Comparison of ENCODE assay signal across 9 mouse cellular contexts in the genomic region with DNA sequence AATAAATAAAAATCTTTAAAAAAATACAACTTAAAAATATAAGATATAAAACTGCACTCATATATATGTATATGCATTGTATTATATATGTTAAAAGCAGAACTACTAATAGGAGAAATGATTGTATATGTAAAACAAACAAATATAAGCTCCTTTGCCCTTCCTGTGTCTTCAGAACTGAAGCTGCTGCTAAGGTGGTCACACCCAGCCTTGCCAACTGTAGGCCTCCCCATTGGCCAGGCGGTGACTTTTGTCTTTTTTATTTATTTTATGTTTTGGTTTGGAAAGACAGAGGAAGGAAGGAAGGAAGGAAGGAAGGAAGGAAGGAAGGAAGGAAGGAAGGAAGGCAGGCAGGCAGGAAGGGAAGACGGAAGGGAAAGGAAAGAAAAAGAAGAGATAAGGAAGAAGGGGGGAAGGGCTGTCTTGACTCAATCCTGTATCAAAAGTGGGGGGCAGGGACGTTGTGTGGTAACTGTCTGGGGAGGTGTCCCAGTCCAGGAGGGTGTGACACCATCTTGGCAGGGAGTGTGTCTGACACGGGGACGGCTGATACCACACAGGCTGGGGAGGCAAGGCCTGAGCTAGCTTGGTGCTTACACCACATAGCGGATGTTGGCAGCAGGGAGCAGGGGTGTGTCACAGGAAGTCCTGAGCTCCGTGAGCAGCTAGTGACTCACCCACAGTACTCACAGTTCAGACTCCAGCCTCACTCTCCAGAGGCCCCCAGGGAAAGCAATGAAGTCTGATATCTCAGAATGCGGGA. TPM values are rescaled to one million over a fixed set of nuclear protein-coding genes. Genes with fewer than 3 reads are reported as not detected.
A peak's percentile ranks its signal among the peaks of the same experiment; 100 is the strongest.
DNase-seq lines count a peak whose midpoint lies in the region; ATAC-seq lines count a peak whose summit lies in the region.
"Had no signal": no experiment of that assay in that cellular context is flagged by ENCODE, and none has a peak within 500 bp of the region (broad histone marks: within the 10 kb centered on the region; RNA-seq: fewer than 3 reads in every experiment).

No protein-coding gene starts in this region.

- no peaks in the 10 kb centered on the region for H3K27me3 ChIP-seq in kidney, embryonic 16.5 days (ENCODE audit: insufficient read depth, low read length)
- H3K27me3 ChIP-seq: limb, embryonic 12.5 days had no signal

- H3K79me2 ChIP-seq in macrophage (ENCODE audit: inconsistent target) = no peaks in the 10 kb centered on the region

- peaks cover 3% of the 10 kb centered on the region; the same call in 1 of the 2 replicates for H3K9me3 ChIP-seq in kidney, embryonic 16.5 days (ENCODE audit: low read length)
- H3K9me3 ChIP-seq: limb, embryonic 12.5 days had no signal

- peak; percentile 90 for DNase-seq in ES-CJ7 (ENCODE audit: low read depth, low spot score)
- DNase-seq in adrenal gland, postnatal 14 days = peak; percentile 92
- DNase-seq in heart, adult 18-20 months = peak; percentile 89 to 96
- peak; percentile 86 for DNase-seq in thymus, postnatal 25 days
- no peak for DNase-seq in retina, postnatal 1 day
- DNase-seq in frontal cortex, postnatal 10 days (ENCODE audit: low spot score in 2 of 2) = no peak

- peaks cover 8% of the 10 kb centered on the region for H3K4me1 ChIP-seq in kidney, embryonic 16.5 days (ENCODE audit: insufficient read depth, low read length)

- no peaks in the 10 kb centered on the region for H3K36me3 ChIP-seq in kidney, embryonic 16.5 days (ENCODE audit: insufficient read depth, low read length)
- no peaks in the 10 kb centered on the region for H3K36me3 ChIP-seq in macrophage (ENCODE audit: inconsistent target)
- H3K36me3 ChIP-seq: limb, embryonic 12.5 days had no signal

- peak; percentile 90 for ATAC-seq in kidney, embryonic 16.5 days (ENCODE audit: low FRiP score, low TSS enrichment)

- WGBS in kidney, embryonic 16.5 days = 38% methylated on average over 8 of the region's 8 CpGs
- WGBS in macrophage (ENCODE audit: missing documents) = 10% methylated on average over 7 of the region's 8 CpGs

- no peak overlapping the region for H3K4me2 ChIP-seq in kidney, embryonic 16.5 days (replicated peaks; ENCODE audit: low read depth, low read length)
- H3K4me2 ChIP-seq: limb, embryonic 12.5 days had no signal

- H3K9ac ChIP-seq in kidney, embryonic 16.5 days (replicated peaks; ENCODE audit: low read length) = no peak overlapping the region
- H3K9ac ChIP-seq: limb, embryonic 12.5 days had no signal

- H3K4me3 ChIP-seq in kidney, embryonic 16.5 days (ENCODE audit: low read length) = no peak overlapping the region
- no peak overlapping the region for H3K4me3 ChIP-seq in macrophage (ENCODE audit: inconsistent target)
- H3K4me3 ChIP-seq: limb, embryonic 12.5 days had no signal

- peak overlapping the region; percentile 63; the same call in 1 of the 2 replicates for H3K27ac ChIP-seq in kidney, embryonic 16.5 days (ENCODE audit: low read length)
- peak overlapping the region; percentile 84 for H3K27ac ChIP-seq in macrophage
- H3K27ac ChIP-seq: limb, embryonic 12.5 days had no signal

RNA-seq across cellular contexts. Expression of a gene that starts 13.9 kb away (rescaled TPM):
- total RNA-seq in adrenal gland, postnatal 14 days (2021) = 2,967 and 3,254 TPM in 2 replicates
- 1,000 to 10,000 TPM in 1 of 2 experiments, 100 to 1,000 TPM in 1; 875 to 1,008 TPM for total RNA-seq in heart, adult 18-20 months (2021)
- 12,646 and 13,929 TPM in 2 replicates for polyA plus RNA-seq in kidney, embryonic 16.5 days (2015; fragmentation: Nextera tagmentation; extraction: Ambion mirVana)
- 1,000 to 10,000 TPM in 20 of 26 experiments, 100 to 1,000 TPM in 6; 611 to 2,451 (median 1,466) TPM for total RNA-seq in macrophage (2018; cell fraction: chromatin; rRNA removed)
- total RNA-seq in macrophage (2018; cell fraction: cytosol; rRNA removed) = over 10,000 TPM in 12 of 26 experiments, 1,000 to 10,000 TPM in 14; 5,675 to 13,626 (median 9,300) TPM
- total RNA-seq in macrophage (2018; cell fraction: nucleus; rRNA removed) = over 10,000 TPM in 1 of 26 experiments, 1,000 to 10,000 TPM in 25; 1,921 to 11,492 (median 4,963) TPM
- 4,180 to 7,540 TPM (median 4,195 TPM) in 3 replicates for polyA plus RNA-seq in macrophage (2018)

RNA-seq across cellular contexts. Expression of a gene that starts 25.3 kb away (rescaled TPM):
- 11.8 and 12.0 TPM in 2 replicates for total RNA-seq in adrenal gland, postnatal 14 days (2021)
- 1 to 10 TPM; 4.6 to 4.7 TPM for total RNA-seq in heart, adult 18-20 months (2021)
- polyA plus RNA-seq in kidney, embryonic 16.5 days (2015; fragmentation: Nextera tagmentation; extraction: Ambion mirVana) = 14.0 and 17.2 TPM in 2 replicates
- total RNA-seq in macrophage (2018; cell fraction: chromatin; rRNA removed) = 10 to 100 TPM in 24 of 26 experiments, 1 to 10 TPM in 2; 9.3 to 53.0 (median 32.1) TPM
- 1 to 10 TPM; 2.2 to 8.0 (median 5.6) TPM for total RNA-seq in macrophage (2018; cell fraction: cytosol; rRNA removed)
- 10 to 100 TPM in 20 of 26 experiments, 1 to 10 TPM in 6; 4.3 to 34.8 (median 15.7) TPM for total RNA-seq in macrophage (2018; cell fraction: nucleus; rRNA removed)
- polyA plus RNA-seq in macrophage (2018) = 2.5 to 5.4 TPM (median 3.5 TPM) in 3 replicates

RNA-seq across cellular contexts. Expression of a gene that starts 39.7 kb away (rescaled TPM):
- total RNA-seq in adrenal gland, postnatal 14 days (2021) = 62.0 and 75.3 TPM in 2 replicates
- 10 to 100 TPM; 18.2 to 21.6 TPM for total RNA-seq in heart, adult 18-20 months (2021)
- 302 and 349 TPM in 2 replicates for polyA plus RNA-seq in kidney, embryonic 16.5 days (2015; fragmentation: Nextera tagmentation; extraction: Ambion mirVana)
- total RNA-seq in macrophage (2018; cell fraction: chromatin; rRNA removed) = 10 to 100 TPM in 2 of 26 experiments, 1 to 10 TPM in 12, under 1 TPM in 7, not detected in 5; 0.31 to 17.6 (median 1.7) TPM
- 10 to 100 TPM in 3 of 26 experiments, 1 to 10 TPM in 23; 1.1 to 31.7 (median 6.6) TPM for total RNA-seq in macrophage (2018; cell fraction: cytosol; rRNA removed)
- total RNA-seq in macrophage (2018; cell fraction: nucleus; rRNA removed) = 10 to 100 TPM in 5 of 26 experiments, 1 to 10 TPM in 16, under 1 TPM in 5; 0.25 to 20.1 (median 3.4) TPM
- polyA plus RNA-seq in macrophage (2018) = 0.81 to 1.8 TPM (median 0.94 TPM) in 3 replicates

Comparison
In these comparisons a context has a peak if more than half of its experiments do, and no peak if none do; other contexts are left out.
1. DNase-seq: peak in ES-CJ7 (single experiment), adrenal gland, postnatal 14 days (single experiment), heart, adult 18-20 months (2 of 2) and thymus, postnatal 25 days (single experiment); none in retina, postnatal 1 day (single experiment) and frontal cortex, postnatal 10 days (0 of 2).